Mouse (Mus musculus) regulatory T cell (primary cell): ENCODE measurements around the gene Pappa.

Experiments used
- in situ Hi-C: fragments of 300-600 bp; cut with MboI, MseI; formaldehyde crosslinking; loops from one replicate; pipeline ENCODE4 v1.15.1; 2025; ENCODE audit warnings: high pct_unique_total_duplicates

Pappa gene

GRCm38 (mm10) chr4:65269996-65270395 is 146.0 kb downstream of the Pappa start:
- in situ Hi-C loops = loop anchor here (25.0 kb wide), 1 partner anchor 467 kb away; no protein-coding TSS in a partner anchor

- in situ Hi-C loops = loop anchor here (25.0 kb wide), 1 partner anchor 465 kb away; no protein-coding TSS in a partner anchor
Measured at GRCm38 (mm10) chr4:65272295-65272694, 148.3 kb downstream of the Pappa start.

- in situ Hi-C loops = loop anchor here (25.0 kb wide), 1 partner anchor 464 kb away; no protein-coding TSS in a partner anchor
Measured at GRCm38 (mm10) chr4:65273299-65273851, 149.4 kb downstream of the Pappa start.

GRCm38 (mm10) chr4:65278451-65279271 is 154.7 kb downstream of the Pappa start:
- in situ Hi-C loops = no loop called here

GRCm38 (mm10) chr4:65279272-65279653 is 155.3 kb downstream of the Pappa start:
- in situ Hi-C loops = no loop called here

GRCm38 (mm10) chr4:65279979-65280677 is 156.2 kb downstream of the Pappa start:
- in situ Hi-C loops = no loop called here

- in situ Hi-C loops = no loop called here
Measured at GRCm38 (mm10) chr4:65280888-65281287, 156.9 kb downstream of the Pappa start.

GRCm38 (mm10) chr4:65283611-65284010 is 159.6 kb downstream of the Pappa start:
- in situ Hi-C loops = no loop called here

GRCm38 (mm10) chr4:65285165-65285564 is 161.2 kb downstream of the Pappa start:
- in situ Hi-C loops = no loop called here

GRCm38 (mm10) chr4:65289247-65289646 is 165.3 kb downstream of the Pappa start:
- in situ Hi-C loops = no loop called here

- in situ Hi-C loops = no loop called here
Measured at GRCm38 (mm10) chr4:65295741-65296140, 171.8 kb downstream of the Pappa start.

- in situ Hi-C loops = no loop called here
Measured at GRCm38 (mm10) chr4:65296356-65296967, 172.5 kb downstream of the Pappa start.

GRCm38 (mm10) chr4:65296968-65297499 is 173.1 kb downstream of the Pappa start:
- in situ Hi-C loops = no loop called here

- in situ Hi-C loops = no loop called here
Measured at GRCm38 (mm10) chr4:65298212-65299181, 174.5 kb downstream of the Pappa start.

GRCm38 (mm10) chr4:65299365-65299764 is 175.4 kb downstream of the Pappa start:
- in situ Hi-C loops = no loop called here

- in situ Hi-C loops = no loop called here
Measured at GRCm38 (mm10) chr4:65300431-65300830, 176.5 kb downstream of the Pappa start.

- in situ Hi-C loops = no loop called here
Measured at GRCm38 (mm10) chr4:65302666-65303065, 178.7 kb downstream of the Pappa start.

GRCm38 (mm10) chr4:65317877-65318525 is 194.0 kb downstream of the Pappa start:
- in situ Hi-C loops = no loop called here

GRCm38 (mm10) chr4:65321340-65321739 is 197.4 kb downstream of the Pappa start:
- in situ Hi-C loops = no loop called here

- in situ Hi-C loops = no loop called here
Measured at GRCm38 (mm10) chr4:65321959-65322358, 198.0 kb downstream of the Pappa start.
